Mouse (Mus musculus): Measurements from ENCODE around the gene Magt1. TPM values are rescaled to one million over a fixed set of nuclear protein-coding genes. Genes with fewer than 3 reads are reported as not detected.
"Not testable (repeated sequence)": the region's sequence is repeated elsewhere in the genome, so short reads cannot be mapped to it uniquely, and the experiment has no call there.

The Magt1 gene
- polyA plus RNA-seq, 1 experiment from 2014 or later, result 56.8 TPM

GRCm38 (mm10) chrX:106017516-106017915, 5.8 kb upstream of the Magt1 start:
- Histone ChIP-seq H3K9ac (no peak overlapping the region), H3K36me3 (0 out of 2 replicates have a peak, but pooled peaks cover 2% of the 10 kb centered on the region)
- WGBS, result 93% methylated on average over 4 of the region's 4 CpGs

GRCm38 (mm10) chrX:106017102-106017501, 5.4 kb upstream of the Magt1 start:
- H3K4me2 ChIP-seq (replicated peaks), result 0 out of 2 replicates have a peak overlapping the region, but pooled peaks have one; percentile 12
- no peak overlapping the region for H3K9ac ChIP-seq
- no peaks in the 10 kb centered on the region for H3K9me3 ChIP-seq (replicated peaks)
- H3K27ac ChIP-seq (replicated peaks), result no peak overlapping the region
- 0 out of 2 replicates have a peak, but pooled peaks cover 2% of the 10 kb centered on the region for H3K36me3 ChIP-seq
- WGBS, result 73% methylated on average over 3 of the region's 3 CpGs
- no peak overlapping the region for H3K4me3 ChIP-seq (replicated peaks)
- H3K27me3 ChIP-seq, result no peaks in the 10 kb centered on the region
- H3K4me1 ChIP-seq, result 0 out of 2 replicates have a peak, but pooled peaks cover 3% of the 10 kb centered on the region
- ATAC-seq (ENCODE audit: insufficient number of reproducible peaks, low FRiP score, low TSS enrichment, low read depth), result no peak

More at GRCm38 (mm10) chrX:106017516-106017915, 5.8 kb upstream of the Magt1 start:
- Histone ChIP-seq H3K4me1 (0 out of 2 replicates have a peak, but pooled peaks cover 3% of the 10 kb centered on the region), H3K4me2 (replicated peaks) (no peak overlapping the region), H3K27ac (replicated peaks) (no peak overlapping the region), H3K27me3 (no peaks in the 10 kb centered on the region), H3K4me3 (replicated peaks) (no peak overlapping the region), H3K9me3 (replicated peaks) (no peaks in the 10 kb centered on the region)
- no peak for ATAC-seq (ENCODE audit: insufficient number of reproducible peaks, low FRiP score, low TSS enrichment, low read depth)

- peak within 1 kb of the TSS; percentile 35 for H3K4me2 ChIP-seq (replicated peaks)
- peak within 1 kb of the TSS; percentile 37 for H3K9ac ChIP-seq
- H3K9me3 ChIP-seq (replicated peaks), result no peaks in the 10 kb centered on the region
- 0 out of 2 replicates have a peak, but pooled peaks cover 2% of the 10 kb centered on the region for H3K36me3 ChIP-seq
- H3K27me3 ChIP-seq, result no peaks in the 10 kb centered on the region
- H3K4me3 ChIP-seq (replicated peaks), result peak within 1 kb of the TSS; percentile 60
- no peak for ATAC-seq (ENCODE audit: insufficient number of reproducible peaks, low FRiP score, low TSS enrichment, low read depth)
- 16% methylated on average over 26 of the region's 26 CpGs for WGBS
- H3K4me1 ChIP-seq, result 0 out of 2 replicates have a peak, but pooled peaks cover 3% of the 10 kb centered on the region
- peak within 1 kb of the TSS; percentile 91 for H3K27ac ChIP-seq (replicated peaks)
These were observed 4.0 kb upstream of the Magt1 start, which contains the start of gene Cox7b for GRCm38 (mm10) chrX:106015571-106016322. Gene Cox7b (plus strand): TSS chrX:106015700.

GRCm38 (mm10) chrX:106014741-106015377, 3.2 kb upstream of the Magt1 start:
- H3K9me3 ChIP-seq (replicated peaks); H3K4me3 ChIP-seq (replicated peaks); H3K9ac ChIP-seq; H3K36me3 ChIP-seq; H3K4me1 ChIP-seq; H3K27me3 ChIP-seq; ATAC-seq (ENCODE audit: insufficient number of reproducible peaks, low FRiP score, low TSS enrichment, low read depth); H3K27ac ChIP-seq (replicated peaks): not testable (repeated sequence)
- peak overlapping the region; percentile 30; the same call in 1 of the 2 replicates for H3K4me2 ChIP-seq (replicated peaks)
- 61% methylated on average over 2 of the region's 2 CpGs for WGBS

GRCm38 (mm10) chrX:106013217-106013616, 1.5 kb upstream of the Magt1 start:
- WGBS, result 30% methylated on average over 2 of the region's 2 CpGs
- ATAC-seq (ENCODE audit: insufficient number of reproducible peaks, low FRiP score, low TSS enrichment, low read depth), result no peak
- Histone ChIP-seq H3K9ac (no peak overlapping the region), H3K9me3 (replicated peaks) (no peaks in the 10 kb centered on the region), H3K4me1 (peaks cover 8% of the 10 kb centered on the region), H3K4me2 (replicated peaks) (no peak overlapping the region), H3K27me3 (no peaks in the 10 kb centered on the region), H3K4me3 (replicated peaks) (no peak overlapping the region), H3K27ac (replicated peaks) (no peak overlapping the region), H3K36me3 (no peaks in the 10 kb centered on the region)

GRCm38 (mm10) chrX:106012559-106012958, 853 bp upstream of the Magt1 start:
- 72% methylated on average over 3 of the region's 3 CpGs for WGBS
- H3K4me3 ChIP-seq (replicated peaks), result peak overlapping the region; percentile 29; the same call in 1 of the 2 replicates
- no peak for ATAC-seq (ENCODE audit: insufficient number of reproducible peaks, low FRiP score, low TSS enrichment, low read depth)

GRCm38 (mm10) chrX:106010762-106011161, 944 bp downstream of the Magt1 start:
- no peaks in the 10 kb centered on the region for H3K36me3 ChIP-seq
- H3K27me3 ChIP-seq, result no peaks in the 10 kb centered on the region
- peaks cover 5% of the 10 kb centered on the region for H3K4me1 ChIP-seq
- no peak for ATAC-seq (ENCODE audit: insufficient number of reproducible peaks, low FRiP score, low TSS enrichment, low read depth)
- no peak overlapping the region for H3K27ac ChIP-seq (replicated peaks)
- WGBS, result 9% methylated on average over 3 of the region's 3 CpGs
- H3K9me3 ChIP-seq (replicated peaks), result no peaks in the 10 kb centered on the region
- peak overlapping the region; percentile 62 for H3K4me3 ChIP-seq (replicated peaks)
- peak overlapping the region; percentile 40 for H3K4me2 ChIP-seq (replicated peaks)
- peak overlapping the region; percentile 35 for H3K9ac ChIP-seq

More at GRCm38 (mm10) chrX:106012559-106012958, 853 bp upstream of the Magt1 start:
- no peak overlapping the region for H3K9ac ChIP-seq
- peaks cover 8% of the 10 kb centered on the region for H3K4me1 ChIP-seq
- H3K4me2 ChIP-seq (replicated peaks), result peak overlapping the region; percentile 45
- H3K27ac ChIP-seq (replicated peaks), result peak overlapping the region; percentile 83
- H3K27me3 ChIP-seq, result no peaks in the 10 kb centered on the region
- no peaks in the 10 kb centered on the region for H3K9me3 ChIP-seq (replicated peaks)
- no peaks in the 10 kb centered on the region for H3K36me3 ChIP-seq

- Histone ChIP-seq H3K27ac (replicated peaks) (no peak overlapping the region), H3K9ac (no peak overlapping the region), H3K9me3 (replicated peaks) (no peaks in the 10 kb centered on the region), H3K4me2 (replicated peaks) (no peak overlapping the region), H3K36me3 (no peaks in the 10 kb centered on the region), H3K4me3 (replicated peaks) (no peak overlapping the region), H3K27me3 (no peaks in the 10 kb centered on the region), H3K4me1 (no peaks in the 10 kb centered on the region)
- 84% methylated on average over 1 of the region's 1 CpGs for WGBS
- no peak for ATAC-seq (ENCODE audit: insufficient number of reproducible peaks, low FRiP score, low TSS enrichment, low read depth)
These were observed 10.1 kb downstream of the Magt1 start for GRCm38 (mm10) chrX:106001605-106002004.

- H3K36me3 ChIP-seq; ATAC-seq (ENCODE audit: insufficient number of reproducible peaks, low FRiP score, low TSS enrichment, low read depth); H3K9me3 ChIP-seq (replicated peaks); H3K4me1 ChIP-seq; H3K27me3 ChIP-seq; H3K27ac ChIP-seq (replicated peaks); H3K4me3 ChIP-seq (replicated peaks); H3K4me2 ChIP-seq (replicated peaks); H3K9ac ChIP-seq: not testable (repeated sequence)
- WGBS, result 79% methylated on average over 14 of the region's 14 CpGs
These were observed 54.6 kb downstream of the Magt1 start for GRCm38 (mm10) chrX:105957091-105957490.

GRCm38 (mm10) chrX:105953999-105954398, 57.7 kb downstream of the Magt1 start:
- no peak overlapping the region for H3K9ac ChIP-seq
- H3K4me2 ChIP-seq (replicated peaks), result no peak overlapping the region
- no peaks in the 10 kb centered on the region for H3K9me3 ChIP-seq (replicated peaks)
- 78% methylated on average over 2 of the region's 2 CpGs for WGBS
- no peaks in the 10 kb centered on the region for H3K4me1 ChIP-seq
- H3K4me3 ChIP-seq (replicated peaks), result no peak overlapping the region
- H3K27me3 ChIP-seq, result no peaks in the 10 kb centered on the region
- ATAC-seq (ENCODE audit: insufficient number of reproducible peaks, low FRiP score, low TSS enrichment, low read depth), result no peak
- no peaks in the 10 kb centered on the region for H3K36me3 ChIP-seq
- no peak overlapping the region for H3K27ac ChIP-seq (replicated peaks)

- 57% methylated on average over 1 of the region's 1 CpGs for WGBS
These were observed 65.3 kb downstream of the Magt1 start for GRCm38 (mm10) chrX:105946357-105946756.

More at GRCm38 (mm10) chrX:105946357-105946756, 65.3 kb downstream of the Magt1 start:
- no peak overlapping the region for H3K27ac ChIP-seq (replicated peaks)
- no peaks in the 10 kb centered on the region for H3K9me3 ChIP-seq (replicated peaks)
- ATAC-seq (ENCODE audit: insufficient number of reproducible peaks, low FRiP score, low TSS enrichment, low read depth), result no peak
- no peaks in the 10 kb centered on the region for H3K27me3 ChIP-seq
- no peak overlapping the region for H3K4me3 ChIP-seq (replicated peaks)
- H3K4me1 ChIP-seq, result no peaks in the 10 kb centered on the region
- no peak overlapping the region for H3K4me2 ChIP-seq (replicated peaks)
- no peak overlapping the region for H3K9ac ChIP-seq
- no peaks in the 10 kb centered on the region for H3K36me3 ChIP-seq
